ENCODE assay signal across 23 mouse cellular contexts in genomic region chr3:152277912-152278311, GRCm38 (mm10). TPM values are rescaled to one million over a fixed set of nuclear protein-coding genes. Genes with fewer than 3 reads are reported as not detected.
DNase-seq lines count a peak whose midpoint lies in the region; ATAC-seq and TF ChIP-seq lines count a peak whose summit lies in the region.
"Had no signal": no experiment of that assay in that cellular context is flagged by ENCODE, and none has a peak within 500 bp of the region (broad histone marks: within the 10 kb centered on the region; RNA-seq: fewer than 3 reads in every experiment).

No protein-coding gene starts in this region.

- no peak for DNase-seq in embryonic facial prominence, embryonic 10.5 days (ENCODE audit: low spot score)
- DNase-seq in heart, postnatal 10 days: no peak
- DNase-seq in kidney, postnatal 36 days: no peak
- DNase-seq: adrenal gland, postnatal 25 days; cerebellum, adult 8-10 months; gastrocnemius, postnatal 14 days; kidney, adult 8-10 months; liver, postnatal 0 days; right cerebral cortex, adult 18-20 months; right cerebral cortex, postnatal 4 days; thymus, postnatal 25 days had no signal

- peaks cover 7% of the 10 kb centered on the region; the same call in 1 of the 2 replicates for H3K4me1 ChIP-seq in embryonic facial prominence, embryonic 12.5 days
- peaks cover 11% of the 10 kb centered on the region for H3K4me1 ChIP-seq in embryonic facial prominence, embryonic 10.5 days
- peaks cover 25% of the 10 kb centered on the region for H3K4me1 ChIP-seq in heart, embryonic 13.5 days
- no peaks in the 10 kb centered on the region for H3K4me1 ChIP-seq in kidney, embryonic 15.5 days
- H3K4me1 ChIP-seq: forebrain, embryonic 15.5 days; neural tube, embryonic 15.5 days had no signal

- H3K9ac ChIP-seq in embryonic facial prominence, embryonic 12.5 days: no peak overlapping the region
- no peak overlapping the region for H3K9ac ChIP-seq in heart, embryonic 13.5 days
- H3K9ac ChIP-seq in kidney, embryonic 15.5 days: no peak overlapping the region
- H3K9ac ChIP-seq: forebrain, embryonic 15.5 days; hindbrain, embryonic 14.5 days; liver, postnatal 0 days; neural tube, embryonic 15.5 days had no signal

- H3K27ac ChIP-seq in embryonic facial prominence, embryonic 12.5 days: peak overlapping the region; percentile 65; the same call in 1 of the 2 replicates
- no peak overlapping the region for H3K27ac ChIP-seq in embryonic facial prominence, embryonic 10.5 days (replicated peaks)
- peak overlapping the region; percentile 31; the same call in 1 of the 2 replicates for H3K27ac ChIP-seq in heart, embryonic 13.5 days (replicated peaks)
- no peak overlapping the region for H3K27ac ChIP-seq in kidney, embryonic 15.5 days
- H3K27ac ChIP-seq: forebrain, embryonic 15.5 days; hindbrain, embryonic 14.5 days; layer of hippocampus, adult 2 months; macrophage; neural tube, embryonic 15.5 days had no signal

- H3K9me3 ChIP-seq in embryonic facial prominence, embryonic 12.5 days: no peaks in the 10 kb centered on the region
- no peaks in the 10 kb centered on the region for H3K9me3 ChIP-seq in embryonic facial prominence, embryonic 10.5 days
- no peaks in the 10 kb centered on the region for H3K9me3 ChIP-seq in heart, embryonic 13.5 days
- no peaks in the 10 kb centered on the region for H3K9me3 ChIP-seq in kidney, embryonic 15.5 days (replicated peaks)
- H3K9me3 ChIP-seq: forebrain, embryonic 15.5 days; neural tube, embryonic 15.5 days had no signal

- no peak overlapping the region for H3K4me3 ChIP-seq in embryonic facial prominence, embryonic 12.5 days
- no peak overlapping the region for H3K4me3 ChIP-seq in embryonic facial prominence, embryonic 10.5 days
- H3K4me3 ChIP-seq in heart, embryonic 13.5 days: no peak overlapping the region
- H3K4me3 ChIP-seq in kidney, embryonic 15.5 days (replicated peaks): no peak overlapping the region
- no peak overlapping the region for H3K4me3 ChIP-seq in myocyte
- H3K4me3 ChIP-seq: forebrain, embryonic 15.5 days; layer of hippocampus, adult 2 months; neural tube, embryonic 15.5 days had no signal

- H3ac ChIP-seq in myocyte (ENCODE audit: control insufficient read depth, insufficient read length): no peak overlapping the region

- WGBS in embryonic facial prominence, embryonic 12.5 days: 90% methylated on average over 2 of the region's 2 CpGs
- 88% methylated on average over 2 of the region's 2 CpGs for WGBS in embryonic facial prominence, embryonic 10.5 days
- WGBS in heart, embryonic 13.5 days: 76% methylated on average over 2 of the region's 2 CpGs
- WGBS in kidney, embryonic 15.5 days: 52% methylated on average over 2 of the region's 2 CpGs

- no peak for TF ChIP-seq POLR2A in myocyte (IDR thresholded peaks at IDR 0.05; ENCODE audit: insufficient read length, low read depth)

- peaks cover 16% of the 10 kb centered on the region for H3K36me3 ChIP-seq in embryonic facial prominence, embryonic 12.5 days
- peaks cover 31% of the 10 kb centered on the region for H3K36me3 ChIP-seq in embryonic facial prominence, embryonic 10.5 days (replicated peaks)
- peaks cover 34% of the 10 kb centered on the region for H3K36me3 ChIP-seq in heart, embryonic 13.5 days
- peaks cover 25% of the 10 kb centered on the region for H3K36me3 ChIP-seq in kidney, embryonic 15.5 days
- H3K36me3 ChIP-seq in myocyte (ENCODE audit: control insufficient read depth, insufficient read depth): no peaks in the 10 kb centered on the region

- intact Hi-C loops in heart, postnatal 10 days (cut with DNase I): no loop called here

- no peak for ATAC-seq in embryonic facial prominence, embryonic 12.5 days (ENCODE audit: insufficient number of reproducible peaks, insufficient read depth, low FRiP score, low TSS enrichment)
- ATAC-seq in heart, embryonic 13.5 days (ENCODE audit: extremely low read depth, insufficient number of reproducible peaks, low FRiP score, low TSS enrichment): no peak
- peak; percentile 78; the same call in 1 of the 2 replicates for ATAC-seq in kidney, embryonic 15.5 days (replicated peaks; ENCODE audit: low FRiP score)
- ATAC-seq: forebrain, embryonic 15.5 days; inflammation-experienced regulatory T-cells, adult 6 months; liver, postnatal 0 days; lung, postnatal 0 days had no signal

- H3K27me3 ChIP-seq in embryonic facial prominence, embryonic 12.5 days: no peaks in the 10 kb centered on the region
- H3K27me3 ChIP-seq in embryonic facial prominence, embryonic 10.5 days (replicated peaks; ENCODE audit: low read depth, poor library complexity, severe bottlenecking): no peaks in the 10 kb centered on the region
- H3K27me3 ChIP-seq in heart, embryonic 13.5 days (replicated peaks): no peaks in the 10 kb centered on the region
- no peaks in the 10 kb centered on the region for H3K27me3 ChIP-seq in kidney, embryonic 15.5 days
- no peaks in the 10 kb centered on the region for H3K27me3 ChIP-seq in myocyte (ENCODE audit: control insufficient read depth, insufficient read depth, insufficient read length)
- H3K27me3 ChIP-seq: forebrain, embryonic 15.5 days; neural tube, embryonic 15.5 days had no signal

- no peak overlapping the region for H3K4me2 ChIP-seq in embryonic facial prominence, embryonic 12.5 days (replicated peaks)
- no peak overlapping the region for H3K4me2 ChIP-seq in heart, embryonic 13.5 days
- no peak overlapping the region for H3K4me2 ChIP-seq in kidney, embryonic 15.5 days
- peak overlapping the region; percentile 42 for H3K4me2 ChIP-seq in myocyte (ENCODE audit: low read depth)
- H3K4me2 ChIP-seq: forebrain, embryonic 15.5 days; hindbrain, embryonic 14.5 days; liver, embryonic 11.5 days; neural tube, embryonic 15.5 days had no signal

- H3K79me2 ChIP-seq in myocyte (ENCODE audit: control insufficient read depth, insufficient read depth): no peaks in the 10 kb centered on the region

TF ChIP-seq in myocyte, 11 proteins besides CTCF, POLR2A, EP300 and RAD21:
- TF ChIP-seq POLR2AphosphoS2 (IDR thresholded peaks at IDR 0.05; ENCODE audit: insufficient read length, low read depth): no peak
- TF ChIP-seq REST (IDR thresholded peaks at IDR 0.05; ENCODE audit: insufficient read depth, insufficient read length): no peak
- no peak for TF ChIP-seq MYOD1 (IDR thresholded peaks at IDR 0.05; ENCODE audit: control insufficient read depth in 1 of 3, insufficient read length in 2 of 3, low read depth in 2 of 3)
- TF ChIP-seq MAX (IDR thresholded peaks at IDR 0.05; ENCODE audit: low read depth): no peak
- no peak for TF ChIP-seq E2F4 (IDR thresholded peaks at IDR 0.05; ENCODE audit: insufficient read depth)
- TF ChIP-seq SRF (IDR thresholded peaks at IDR 0.05; ENCODE audit: control insufficient read depth, insufficient read length, low read depth): no peak
- no peak for TF ChIP-seq CEBPB (IDR thresholded peaks at IDR 0.05; ENCODE audit: insufficient read depth, poor library complexity, severe bottlenecking)
- TF ChIP-seq MYOG (IDR thresholded peaks at IDR 0.05; ENCODE audit: control insufficient read depth in 1 of 3, insufficient read depth in 1 of 3, insufficient read length in 2 of 3, low read depth in 2 of 3): no peak
- TF ChIP-seq USF1 (IDR thresholded peaks at IDR 0.05; ENCODE audit: low read depth): no peak
- no peak for TF ChIP-seq TCF3 (IDR thresholded peaks at IDR 0.05; ENCODE audit: insufficient read length, low read depth)
- TF ChIP-seq TCF12 (IDR thresholded peaks at IDR 0.05; ENCODE audit: insufficient read depth, poor library complexity, severe bottlenecking): no peak

RNA-seq across cellular contexts. Expression of gene Nexn, which starts 11.8 kb away (rescaled TPM):
- 10.1 and 13.1 TPM in 2 replicates for polyA plus RNA-seq in embryonic facial prominence, embryonic 12.5 days (2016; fragmentation: Nextera tagmentation; extraction: Ambion mirVana)
- polyA plus RNA-seq in embryonic facial prominence, embryonic 10.5 days (2016; fragmentation: Nextera tagmentation; extraction: Ambion mirVana): 3.9 and 5.7 TPM in 2 replicates
- 192 and 211 TPM in 2 replicates for polyA plus RNA-seq in heart, embryonic 13.5 days (2015; fragmentation: Nextera tagmentation; extraction: Ambion mirVana)
- 100 to 1,000 TPM; 284 to 289 TPM for total RNA-seq in heart, postnatal 10 days (2021)
- polyA plus RNA-seq in kidney, embryonic 15.5 days (2015; fragmentation: Nextera tagmentation; extraction: Ambion mirVana): 11.3 and 12.4 TPM in 2 replicates
- 24.9 TPM for polyA plus RNA-seq in myocyte (2012; fragmentation: generic; extraction: Trizol)

Comparison
In these comparisons a context has a peak if more than half of its experiments do, and no peak if none do; other contexts are left out.
1. H3K27ac ChIP-seq: peak in embryonic facial prominence, embryonic 12.5 days (single experiment) and heart, embryonic 13.5 days (single experiment); none in embryonic facial prominence, embryonic 10.5 days (single experiment) and kidney, embryonic 15.5 days (single experiment).